Mouse (Mus musculus) small intestine, adult 2 months (tissue): ENCODE results near the gene Tmod4. TPM values are rescaled to one million over a fixed set of nuclear protein-coding genes. Genes with fewer than 3 reads are reported as not detected.

Experiments used
- H3K27ac ChIP-seq: fragments of 200-500 bp; 2 replicates; pipeline ENCODE4 v1.5.1; 2012; ENCODE audit warnings: low read depth, low read length, control low read depth, inconsistent platforms; ENCODE audit not compliant: insufficient read depth
- H3K27me3 ChIP-seq: fragments of 200-500 bp; 2 replicates; pipeline ENCODE4 v1.6.1; 2012; ENCODE audit warnings: mild to moderate bottlenecking, moderate library complexity, low read length, inconsistent platforms; ENCODE audit not compliant: control insufficient read depth, insufficient read depth
- H3K36me3 ChIP-seq: fragments of 200-500 bp; 2 replicates; pipeline ENCODE4 v1.6.1; 2012; ENCODE audit warnings: mild to moderate bottlenecking, low read length, control low read depth, inconsistent platforms; ENCODE audit not compliant: control insufficient read depth, insufficient read depth
- H3K4me1 ChIP-seq: fragments of 200-500 bp; 2 replicates; pipeline ENCODE4 v1.6.1; 2012; ENCODE audit warnings: low read length, inconsistent platforms, mixed read lengths; ENCODE audit not compliant: control insufficient read depth, insufficient read depth, insufficient read length
- H3K4me3 ChIP-seq: fragments of 200-500 bp; 2 replicates; pipeline ENCODE4 v1.5.1; 2012; ENCODE audit warnings: low read depth, mild to moderate bottlenecking, control low read depth, inconsistent platforms, low read length, moderate library complexity
- CTCF ChIP-seq: fragments of 200-500 bp; IDR thresholded peaks from 2 replicates; pipeline ENCODE4 v1.5.1; 2012; ENCODE audit warnings: low read depth, mild to moderate bottlenecking, control low read depth, inconsistent platforms, low read length, moderate library complexity, mixed read lengths; ENCODE audit not compliant: insufficient replicate concordance, insufficient read length; ENCODE audit errors: extremely low read depth
- POLR2A ChIP-seq: fragments of 200-500 bp; IDR thresholded peaks from 2 replicates; pipeline ENCODE4 v1.6.1; 2012; ENCODE audit warnings: low read depth, mild to moderate bottlenecking, control low read depth, inconsistent platforms, low read length, moderate library complexity
- WGBS: fragments of 180-500 bp; shearing (Covaris S2); methylation state at CpG from one replicate; pipeline ENCODE4 v1.1.7; 2018; 5-methylcytosine and 5-hydroxymethylcytosine counted together
- polyA plus RNA-seq: library from polyadenylated mRNA; depleted of rRNA; stranded (reverse); fragments of >200 nt; gene quantifications from 2 replicates; pipeline ENCODE4 v1.2.3, GENCODE M21; 2012

Tmod4 gene
- polyA plus RNA-seq, 1 experiment: 0.84 TPM

DNA sequence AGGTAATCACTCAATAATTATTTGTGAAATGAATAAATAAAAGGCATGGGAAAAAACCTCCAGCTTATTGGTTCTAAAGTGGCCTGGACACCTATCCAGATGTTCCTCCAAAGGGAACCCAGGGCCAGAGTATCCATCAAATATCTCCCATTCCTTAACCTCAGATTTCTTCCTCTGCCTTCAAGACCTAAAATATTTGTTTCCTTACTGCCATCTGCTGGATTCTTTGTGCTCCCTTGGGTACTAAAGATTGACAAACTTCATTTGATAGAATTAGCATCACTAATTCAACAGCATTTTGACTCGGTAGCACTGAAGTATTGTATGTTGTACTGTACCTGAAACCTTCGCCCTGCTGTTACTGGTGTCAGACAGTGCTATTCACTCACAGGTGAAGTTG is 16.4 kb upstream of the Tmod4 start:
- WGBS: 58% methylated on average over 2 of the region's 2 CpGs
- peaks cover 4% of the 10 kb centered on the region; the same call in 1 of the 2 replicates for H3K36me3 ChIP-seq
- H3K27me3 ChIP-seq: no peaks in the 10 kb centered on the region
- peaks cover 6% of the 10 kb centered on the region; the same call in 1 of the 2 replicates for H3K4me1 ChIP-seq
- H3K4me3 ChIP-seq: no peak overlapping the region
- H3K27ac ChIP-seq: no peak overlapping the region
- TF ChIP-seq CTCF: no peak
- no peak for TF ChIP-seq POLR2A

DNA sequence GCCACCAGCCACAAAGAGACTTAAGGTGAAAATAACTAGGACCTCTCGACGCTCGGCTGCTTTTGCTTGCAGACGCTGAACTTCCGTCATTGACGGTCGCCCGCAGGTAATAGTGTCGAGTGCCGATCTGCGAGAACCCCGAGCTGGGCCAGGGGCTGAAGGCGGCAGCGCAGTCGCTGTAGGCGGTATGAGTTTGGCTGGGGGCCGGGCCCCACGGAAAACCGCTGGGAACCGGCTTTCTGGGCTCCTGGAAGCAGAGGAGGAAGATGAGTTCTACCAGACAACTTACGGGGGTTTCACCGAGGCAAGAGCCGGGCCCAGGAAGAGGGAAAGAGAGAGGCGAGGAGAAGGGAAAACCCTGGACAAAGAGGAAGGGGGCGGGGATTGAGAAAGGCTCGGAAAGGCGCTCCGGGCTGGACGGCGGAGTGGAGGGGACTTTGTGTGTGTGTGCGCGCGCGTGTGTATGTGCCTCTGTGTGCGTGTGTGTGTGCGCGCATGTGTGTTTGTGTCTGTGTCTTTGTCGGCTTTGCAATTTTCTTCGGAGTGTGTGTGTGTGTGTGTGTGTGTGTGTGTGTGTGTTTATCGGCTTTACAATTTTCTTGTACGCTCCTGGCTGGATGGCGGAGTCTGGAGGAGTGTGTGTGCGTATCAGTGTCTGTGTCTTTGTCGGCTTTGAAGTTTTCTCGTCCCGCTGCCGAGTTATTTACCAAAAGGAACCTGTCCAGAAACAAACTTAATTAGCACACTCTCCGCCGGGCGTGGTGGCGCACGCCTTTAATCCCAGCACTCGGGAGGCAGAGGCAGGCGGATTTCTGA is 13.2 kb upstream of the Tmod4 start, which contains the start of gene Vps72:
Gene Vps72, plus strand, starts transcription at position 112 of the 816 bp plus-strand sequence.
- Histone ChIP-seq H3K4me3 (peak within 1 kb of the TSS; percentile 75), H3K36me3 (0 out of 2 replicates have a peak, but pooled peaks cover 7% of the 10 kb centered on the region), H3K27me3 (no peaks in the 10 kb centered on the region), H3K27ac (peak within 1 kb of the TSS; percentile 75), H3K4me1 (peaks cover 2% of the 10 kb centered on the region; the same call in 1 of the 2 replicates)
- no peak for TF ChIP-seq CTCF
- peak; percentile 74 for TF ChIP-seq POLR2A
- under 1% methylated on average over 54 of the region's 54 CpGs for WGBS

DNA sequence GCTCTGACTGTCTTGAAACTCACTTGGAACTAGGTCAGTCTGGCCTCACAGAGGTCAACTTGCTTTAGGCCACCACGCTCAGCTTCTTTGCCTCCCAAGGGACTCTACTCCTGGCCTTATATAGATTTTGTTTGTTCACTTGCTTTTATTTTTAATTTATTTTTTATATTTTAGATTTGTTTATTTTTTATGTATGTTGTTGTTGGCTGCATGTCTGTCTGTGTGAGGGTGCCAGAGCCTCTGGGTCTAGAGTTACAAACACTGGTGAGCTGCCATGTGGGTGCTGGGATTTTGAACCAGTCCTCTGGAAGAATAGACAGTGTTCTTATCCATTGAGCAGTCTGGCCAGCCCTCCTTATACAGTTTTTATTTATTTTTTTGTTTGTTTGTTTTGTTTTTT is 11.5 kb upstream of the Tmod4 start:
- no peak for TF ChIP-seq CTCF
- 0 out of 2 replicates have a peak, but pooled peaks cover 10% of the 10 kb centered on the region for H3K36me3 ChIP-seq

DNA sequence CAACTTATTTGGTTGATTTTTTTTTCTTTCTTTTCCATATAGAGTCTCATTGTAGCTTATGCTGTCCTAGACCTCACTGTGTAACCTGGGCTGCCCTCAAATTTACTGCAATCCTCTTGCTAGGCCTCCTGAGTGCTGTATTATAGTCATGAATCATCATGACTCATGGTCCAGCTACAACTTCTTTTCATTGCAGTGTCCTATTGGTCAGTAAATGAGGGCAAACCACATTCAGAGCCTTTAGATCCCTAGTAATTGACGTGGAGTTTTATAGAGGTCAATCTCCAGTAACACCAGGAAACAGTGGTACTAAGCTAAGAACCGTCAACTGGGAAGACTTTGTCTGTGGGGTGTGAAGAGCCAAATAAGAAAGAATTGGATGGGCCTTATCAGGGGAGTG is 6.5 kb upstream of the Tmod4 start:
- Histone ChIP-seq H3K4me1 (peaks cover 2% of the 10 kb centered on the region; the same call in 1 of the 2 replicates), H3K27me3 (no peaks in the 10 kb centered on the region), H3K4me3 (no peak overlapping the region), H3K36me3 (peaks cover 49% of the 10 kb centered on the region), H3K27ac (0 out of 2 replicates have a peak overlapping the region, but pooled peaks have one; percentile 23)
- WGBS: 66% methylated on average over 2 of the region's 2 CpGs
- TF ChIP-seq CTCF: no peak
- no peak for TF ChIP-seq POLR2A

More for the DNA sequence above, 11.5 kb upstream of the Tmod4 start:
- Histone ChIP-seq H3K27ac (no peak overlapping the region), H3K4me3 (no peak overlapping the region), H3K4me1 (peaks cover 4% of the 10 kb centered on the region; the same call in 1 of the 2 replicates), H3K27me3 (no peaks in the 10 kb centered on the region)
- WGBS: 95% methylated on average over 1 of the region's 1 CpGs

DNA sequence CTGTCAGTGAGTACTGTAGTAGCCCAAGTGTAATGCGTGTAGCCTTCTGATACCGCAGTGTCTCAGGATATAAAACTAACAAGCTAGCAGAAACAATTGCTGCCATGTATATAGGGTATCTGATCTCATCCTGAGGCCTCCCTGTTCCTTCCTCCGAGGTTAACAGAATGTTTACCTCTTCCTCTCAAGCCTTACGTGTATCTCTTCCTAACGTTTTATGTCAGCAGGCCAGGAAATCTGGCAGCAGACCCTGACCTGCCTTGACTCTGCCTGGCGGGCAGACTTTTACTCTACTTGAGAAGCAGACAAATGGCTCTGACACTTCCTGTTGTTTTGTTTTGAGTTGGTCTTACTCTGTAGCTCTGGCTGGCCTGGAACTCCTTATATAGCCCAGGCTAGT is 2.7 kb upstream of the Tmod4 start:
- WGBS: 77% methylated on average over 6 of the region's 6 CpGs
- no peak overlapping the region for H3K27ac ChIP-seq
- TF ChIP-seq CTCF (no peak), POLR2A (no peak)
- H3K27me3 ChIP-seq: no peaks in the 10 kb centered on the region
- H3K4me3 ChIP-seq: no peak overlapping the region
- peaks cover 44% of the 10 kb centered on the region for H3K36me3 ChIP-seq
- peaks cover 2% of the 10 kb centered on the region; the same call in 1 of the 2 replicates for H3K4me1 ChIP-seq

DNA sequence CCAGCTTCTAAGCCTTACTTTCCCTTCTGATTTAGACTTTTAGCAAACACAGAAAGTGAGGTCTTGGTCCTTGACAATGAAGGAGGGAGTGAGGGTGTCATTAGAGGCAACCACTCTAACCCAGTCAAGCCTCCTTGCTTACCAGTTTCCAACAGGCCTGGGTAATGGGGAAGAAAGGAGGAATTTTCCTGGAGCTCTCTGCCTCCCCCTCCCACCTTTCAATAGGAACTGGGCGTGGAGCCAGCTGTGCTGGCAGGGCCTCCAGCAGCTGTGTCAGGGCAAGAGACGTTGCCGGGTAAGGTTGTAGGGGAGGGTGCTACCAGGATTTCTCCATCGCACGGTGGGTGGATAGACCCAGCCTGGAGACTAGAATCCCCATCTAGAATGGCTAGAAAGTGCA is 696 bp downstream of the Tmod4 start:
- TF ChIP-seq CTCF (no peak), POLR2A (no peak)
- Histone ChIP-seq H3K27ac (no peak overlapping the region), H3K4me3 (no peak overlapping the region), H3K4me1 (no peaks in the 10 kb centered on the region), H3K27me3 (no peaks in the 10 kb centered on the region), H3K36me3 (peaks cover 35% of the 10 kb centered on the region)
- WGBS: 8% methylated on average over 5 of the region's 5 CpGs

DNA sequence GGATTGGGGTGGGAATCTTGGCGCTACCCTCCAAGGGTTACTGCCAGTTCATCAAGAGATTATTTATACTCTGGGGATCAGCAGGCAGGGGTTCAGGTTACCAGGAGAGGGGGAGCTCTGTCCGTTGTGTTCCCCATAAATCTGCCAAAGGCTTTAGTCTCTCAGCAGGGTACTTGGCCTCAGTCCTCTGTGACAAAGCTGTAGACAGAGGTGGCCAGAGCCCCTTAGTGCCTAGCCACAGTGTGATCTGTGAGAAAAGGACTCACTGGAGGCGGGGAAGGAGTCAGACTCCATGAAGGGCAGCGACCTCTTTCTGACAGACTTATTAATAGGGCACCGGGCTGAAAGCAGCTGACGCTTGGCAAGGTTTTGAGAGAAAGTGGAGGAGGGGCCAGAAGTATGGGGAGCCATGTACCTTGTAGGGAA is 5.0 kb downstream of the Tmod4 start:
- Histone ChIP-seq H3K36me3 (peaks cover 22% of the 10 kb centered on the region), H3K4me1 (peaks cover 3% of the 10 kb centered on the region; the same call in 1 of the 2 replicates), H3K4me3 (no peak overlapping the region), H3K27ac (no peak overlapping the region), H3K27me3 (no peaks in the 10 kb centered on the region)
- 81% methylated on average over 6 of the region's 6 CpGs for WGBS
- TF ChIP-seq CTCF: no peak
- no peak for TF ChIP-seq POLR2A
